Mouse (Mus musculus): ENCODE measurements around the gene Arhgdib. TPM values are rescaled to one million over a fixed set of nuclear protein-coding genes. Genes with fewer than 3 reads are reported as not detected.
"Not testable (repeated sequence)": the region's sequence is repeated elsewhere in the genome, so short reads cannot be mapped to it uniquely, and the experiment has no call there.

The Arhgdib gene
- polyA plus RNA-seq, 1 experiment, result 25.7 TPM

GRCm38 (mm10) chr6:136898954-136899353 is 42.7 kb downstream of the Arhgdib start:
- H3K4me1 ChIP-seq (ENCODE audit: control insufficient read depth, insufficient read depth, low read length), result no peaks in the 10 kb centered on the region
- no peak overlapping the region for H3K27ac ChIP-seq (ENCODE audit: insufficient read depth, low read length)
- TF ChIP-seq POLR2A (IDR thresholded peaks at IDR 0.05; ENCODE audit: extremely low read depth, insufficient read depth, low read length), result no peak
- TF ChIP-seq CTCF (IDR thresholded peaks at IDR 0.05; ENCODE audit: extremely low read depth, insufficient read depth, low read length), result no peak
- H3K4me3 ChIP-seq (ENCODE audit: insufficient read depth, low read length), result no peak overlapping the region

- Histone ChIP-seq H3K4me1 (ENCODE audit: control insufficient read depth, insufficient read depth, low read length) (no peaks in the 10 kb centered on the region), H3K4me3 (ENCODE audit: insufficient read depth, low read length) (no peak overlapping the region), H3K27ac (ENCODE audit: insufficient read depth, low read length) (no peak overlapping the region)
- no peak for TF ChIP-seq CTCF (IDR thresholded peaks at IDR 0.05; ENCODE audit: extremely low read depth, insufficient read depth, low read length)
- TF ChIP-seq POLR2A (IDR thresholded peaks at IDR 0.05; ENCODE audit: extremely low read depth, insufficient read depth, low read length), result no peak
Observed at GRCm38 (mm10) chr6:136898222-136898621, 43.5 kb downstream of the Arhgdib start.

- Histone ChIP-seq H3K4me1 (ENCODE audit: control insufficient read depth, insufficient read depth, low read length) (no peaks in the 10 kb centered on the region), H3K27ac (ENCODE audit: insufficient read depth, low read length) (no peak overlapping the region), H3K4me3 (ENCODE audit: insufficient read depth, low read length) (no peak overlapping the region)
- TF ChIP-seq CTCF (IDR thresholded peaks at IDR 0.05; ENCODE audit: extremely low read depth, insufficient read depth, low read length) (no peak), POLR2A (IDR thresholded peaks at IDR 0.05; ENCODE audit: extremely low read depth, insufficient read depth, low read length) (no peak)
Observed at GRCm38 (mm10) chr6:136897789-136898188, 43.9 kb downstream of the Arhgdib start.

GRCm38 (mm10) chr6:136894532-136895339 is 47.0 kb downstream of the Arhgdib start:
- no peak for TF ChIP-seq CTCF (IDR thresholded peaks at IDR 0.05; ENCODE audit: extremely low read depth, insufficient read depth, low read length)
- TF ChIP-seq POLR2A (IDR thresholded peaks at IDR 0.05; ENCODE audit: extremely low read depth, insufficient read depth, low read length), result no peak
- Histone ChIP-seq H3K4me3 (ENCODE audit: insufficient read depth, low read length) (no peak overlapping the region), H3K27ac (ENCODE audit: insufficient read depth, low read length) (0 out of 2 replicates have a peak overlapping the region, but pooled peaks have one; percentile 53), H3K4me1 (ENCODE audit: control insufficient read depth, insufficient read depth, low read length) (no peaks in the 10 kb centered on the region)

GRCm38 (mm10) chr6:136892002-136892401 is 49.7 kb downstream of the Arhgdib start:
- no peak overlapping the region for H3K27ac ChIP-seq (ENCODE audit: insufficient read depth, low read length)
- no peak overlapping the region for H3K4me3 ChIP-seq (ENCODE audit: insufficient read depth, low read length)
- no peak for TF ChIP-seq POLR2A (IDR thresholded peaks at IDR 0.05; ENCODE audit: extremely low read depth, insufficient read depth, low read length)
- no peak for TF ChIP-seq CTCF (IDR thresholded peaks at IDR 0.05; ENCODE audit: extremely low read depth, insufficient read depth, low read length)
- peaks cover 1% of the 10 kb centered on the region for H3K4me1 ChIP-seq (ENCODE audit: control insufficient read depth, insufficient read depth, low read length)

- no peak overlapping the region for H3K4me3 ChIP-seq (ENCODE audit: insufficient read depth, low read length)
- no peak overlapping the region for H3K27ac ChIP-seq (ENCODE audit: insufficient read depth, low read length)
- peaks cover 1% of the 10 kb centered on the region for H3K4me1 ChIP-seq (ENCODE audit: control insufficient read depth, insufficient read depth, low read length)
- TF ChIP-seq POLR2A (IDR thresholded peaks at IDR 0.05; ENCODE audit: extremely low read depth, insufficient read depth, low read length), result no peak
Observed at GRCm38 (mm10) chr6:136889554-136889953, 52.1 kb downstream of the Arhgdib start.

- TF ChIP-seq POLR2A (IDR thresholded peaks at IDR 0.05; ENCODE audit: extremely low read depth, insufficient read depth, low read length) (no peak), CTCF (IDR thresholded peaks at IDR 0.05; ENCODE audit: extremely low read depth, insufficient read depth, low read length) (no peak)
- Histone ChIP-seq H3K4me3 (ENCODE audit: insufficient read depth, low read length) (no peak overlapping the region), H3K27ac (ENCODE audit: insufficient read depth, low read length) (no peak overlapping the region), H3K4me1 (ENCODE audit: control insufficient read depth, insufficient read depth, low read length) (peaks cover 1% of the 10 kb centered on the region)
Observed at GRCm38 (mm10) chr6:136889067-136889466, 52.6 kb downstream of the Arhgdib start.

- Histone ChIP-seq H3K4me3 (ENCODE audit: insufficient read depth, low read length) (no peak overlapping the region), H3K4me1 (ENCODE audit: control insufficient read depth, insufficient read depth, low read length) (peaks cover 1% of the 10 kb centered on the region), H3K27ac (ENCODE audit: insufficient read depth, low read length) (no peak overlapping the region; the same call in 1 of the 2 replicates)
- TF ChIP-seq CTCF (IDR thresholded peaks at IDR 0.05; ENCODE audit: extremely low read depth, insufficient read depth, low read length), result no peak
- no peak for TF ChIP-seq POLR2A (IDR thresholded peaks at IDR 0.05; ENCODE audit: extremely low read depth, insufficient read depth, low read length)
Observed at GRCm38 (mm10) chr6:136887854-136888253, 53.8 kb downstream of the Arhgdib start.

GRCm38 (mm10) chr6:136884766-136885165 is 56.9 kb downstream of the Arhgdib start:
- not testable (repeated sequence) for H3K4me3 ChIP-seq (ENCODE audit: insufficient read depth, low read length); H3K4me1 ChIP-seq (ENCODE audit: control insufficient read depth, insufficient read depth, low read length); H3K27ac ChIP-seq (ENCODE audit: insufficient read depth, low read length)

- no peak overlapping the region for H3K27ac ChIP-seq (ENCODE audit: insufficient read depth, low read length)
- no peak for TF ChIP-seq POLR2A (IDR thresholded peaks at IDR 0.05; ENCODE audit: extremely low read depth, insufficient read depth, low read length)
- TF ChIP-seq CTCF (IDR thresholded peaks at IDR 0.05; ENCODE audit: extremely low read depth, insufficient read depth, low read length), result no peak
- no peak overlapping the region for H3K4me3 ChIP-seq (ENCODE audit: insufficient read depth, low read length)
- no peaks in the 10 kb centered on the region; the same call in 1 of the 2 replicates for H3K4me1 ChIP-seq (ENCODE audit: control insufficient read depth, insufficient read depth, low read length)
Observed at GRCm38 (mm10) chr6:136883961-136884360, 57.7 kb downstream of the Arhgdib start.
